Mouse (Mus musculus) hindbrain, postnatal 0 days (tissue): ENCODE measurements around the gene Nxn. TPM values are rescaled to one million over a fixed set of nuclear protein-coding genes. Genes with fewer than 3 reads are reported as not detected.
A peak's percentile ranks its signal among the peaks of the same experiment; 100 is the strongest.

Source experiments
- ATAC-seq: fragments of 200-750 bp; cut with Nextera tagmentation; 2 replicates; pipeline ENCODE4 v1.8.0; 2017; ENCODE audit warnings: mild to moderate bottlenecking, moderate TSS enrichment, moderate library complexity
- DNase-seq: peaks from one replicate; pipeline ENCODE4 v3.0.0-alpha.2; 2015; ENCODE audit warnings: low spot score
- H3K27ac ChIP-seq: fragments of 300-500 bp; sonication (generic); 2 replicates; pipeline ENCODE4 v1.5.1; 2014; ENCODE audit warnings: mild to moderate bottlenecking
- H3K27me3 ChIP-seq: fragments of 300-500 bp; sonication (generic); 2 replicates; pipeline ENCODE4 v1.6.1; 2014; ENCODE audit warnings: low read length, mixed read lengths; ENCODE audit not compliant: insufficient read depth
- H3K36me3 ChIP-seq: fragments of 300-500 bp; sonication (generic); 2 replicates; pipeline ENCODE4 v1.6.1; 2014; ENCODE audit warnings: low read length, mixed read lengths; ENCODE audit not compliant: insufficient read depth
- H3K4me1 ChIP-seq: fragments of 300-500 bp; sonication (generic); 2 replicates; pipeline ENCODE4 v1.6.1; 2014; ENCODE audit warnings: antibody characterized with exemption, low read length, mixed read lengths; ENCODE audit not compliant: insufficient read depth
- H3K4me2 ChIP-seq: fragments of 300-500 bp; sonication (generic); 2 replicates; pipeline ENCODE4 v1.6.1; 2014; ENCODE audit warnings: low read depth, mild to moderate bottlenecking, low read length, moderate library complexity, mixed read lengths
- H3K4me3 ChIP-seq: fragments of 300-500 bp; sonication (generic); 2 replicates; pipeline ENCODE4 v1.5.1; 2014; ENCODE audit warnings: low read length
- H3K9ac ChIP-seq: fragments of 300-500 bp; sonication (generic); replicated peaks from 2 replicates; pipeline ENCODE4 v1.6.1; 2014; ENCODE audit warnings: mild to moderate bottlenecking, low read length, moderate library complexity, mixed read lengths
- H3K9me3 ChIP-seq: fragments of 300-500 bp; sonication (generic); 2 replicates; pipeline ENCODE4 v1.6.1; 2016; ENCODE audit warnings: low read length, mixed read lengths
- CTCF ChIP-seq: IDR thresholded peaks from 2 replicates; pipeline ENCODE4 v1.5.1; 2016; ENCODE audit warnings: antibody characterized with exemption, control low read depth, low read depth
- WGBS: fragments of 180-500 bp; shearing (Covaris S2); extraction: QIAGEN DNeasy Blood & Tissue Kit; methylation state at CpG from one replicate; pipeline ENCODE4 v1.1.7; 2014; 5-methylcytosine and 5-hydroxymethylcytosine counted together
- polyA plus RNA-seq: library from polyadenylated mRNA; unstranded; fragments of >200 nt; fragmentation: Nextera tagmentation; extraction: Ambion mirVana; gene quantifications from 2 replicates; pipeline ENCODE4 v1.2.1, GENCODE M21; 2015
- total RNA-seq: library from RNA; depleted of rRNA; stranded (reverse); fragments of >200 nt; gene quantifications from 2 replicates; pipeline ENCODE4 v1.2.3, GENCODE M21; 2014

Gene Nxn
- total and polyA plus RNA-seq, 2 experiments from 2014 or later: 21.2 to 36.6 TPM

GRCm38 (mm10) chr11:76291960-76292359 lies 107.0 kb downstream of the Nxn start:
- no peak for ATAC-seq
- no peak for DNase-seq
- peak overlapping the region; percentile 51; the same call in 1 of the 2 replicates for H3K27ac ChIP-seq
- no peaks in the 10 kb centered on the region for H3K9me3 ChIP-seq
- H3K4me2 ChIP-seq: no peak overlapping the region
- H3K36me3 ChIP-seq: no peaks in the 10 kb centered on the region
- WGBS: 55% methylated on average over 4 of the region's 4 CpGs
- H3K9ac ChIP-seq: no peak overlapping the region
- H3K4me1 ChIP-seq: peaks cover 35% of the 10 kb centered on the region
- TF ChIP-seq CTCF: no peak
- no peaks in the 10 kb centered on the region for H3K27me3 ChIP-seq
- H3K4me3 ChIP-seq: no peak overlapping the region

GRCm38 (mm10) chr11:76290367-76290766 lies 108.6 kb downstream of the Nxn start:
- ATAC-seq: peak; percentile 87
- 11% methylated on average over 11 of the region's 11 CpGs for WGBS
- Histone ChIP-seq H3K36me3 (no peaks in the 10 kb centered on the region), H3K9me3 (no peaks in the 10 kb centered on the region), H3K9ac (no peak overlapping the region), H3K27ac (peak overlapping the region; percentile 81), H3K4me1 (peaks cover 31% of the 10 kb centered on the region), H3K27me3 (no peaks in the 10 kb centered on the region), H3K4me2 (0 out of 2 replicates have a peak overlapping the region, but pooled peaks have one; percentile 1), H3K4me3 (no peak overlapping the region)
- DNase-seq: peak; percentile 88
- no peak for TF ChIP-seq CTCF

GRCm38 (mm10) chr11:76288645-76289044 lies 110.3 kb downstream of the Nxn start:
- H3K9me3 ChIP-seq: no peaks in the 10 kb centered on the region
- H3K4me2 ChIP-seq: no peak overlapping the region
- H3K9ac ChIP-seq: no peak overlapping the region
- H3K27me3 ChIP-seq: no peaks in the 10 kb centered on the region
- no peak for DNase-seq
- H3K4me1 ChIP-seq: peaks cover 27% of the 10 kb centered on the region
- H3K36me3 ChIP-seq: no peaks in the 10 kb centered on the region
- H3K4me3 ChIP-seq: no peak overlapping the region
- ATAC-seq: no peak
- no peak for TF ChIP-seq CTCF
- 52% methylated on average over 6 of the region's 6 CpGs for WGBS
- H3K27ac ChIP-seq: no peak overlapping the region

- H3K27me3 ChIP-seq: no peaks in the 10 kb centered on the region
- no peaks in the 10 kb centered on the region for H3K36me3 ChIP-seq
- no peak overlapping the region for H3K27ac ChIP-seq
- H3K9me3 ChIP-seq: no peaks in the 10 kb centered on the region
- WGBS: 51% methylated on average over 10 of the region's 10 CpGs
- H3K4me3 ChIP-seq: no peak overlapping the region
- ATAC-seq (no peak), DNase-seq (no peak)
- H3K4me2 ChIP-seq: no peak overlapping the region
- H3K4me1 ChIP-seq: peaks cover 17% of the 10 kb centered on the region
- no peak for TF ChIP-seq CTCF
- H3K9ac ChIP-seq: no peak overlapping the region
These were observed 111.6 kb downstream of the Nxn start for GRCm38 (mm10) chr11:76287301-76287700.

- Histone ChIP-seq H3K4me1 (peaks cover 11% of the 10 kb centered on the region), H3K4me3 (no peak overlapping the region), H3K4me2 (no peak overlapping the region), H3K27me3 (no peaks in the 10 kb centered on the region), H3K27ac (no peak overlapping the region), H3K9me3 (no peaks in the 10 kb centered on the region), H3K36me3 (no peaks in the 10 kb centered on the region), H3K9ac (no peak overlapping the region)
- ATAC-seq (no peak), DNase-seq (no peak)
- TF ChIP-seq CTCF: no peak
- 65% methylated on average over 10 of the region's 10 CpGs for WGBS
These were observed 112.3 kb downstream of the Nxn start for GRCm38 (mm10) chr11:76286534-76287126.

- WGBS: 57% methylated on average over 7 of the region's 7 CpGs
- Histone ChIP-seq H3K4me3 (no peak overlapping the region), H3K9me3 (no peaks in the 10 kb centered on the region), H3K4me2 (no peak overlapping the region), H3K36me3 (no peaks in the 10 kb centered on the region), H3K4me1 (peaks cover 7% of the 10 kb centered on the region), H3K27ac (no peak overlapping the region), H3K9ac (no peak overlapping the region), H3K27me3 (no peaks in the 10 kb centered on the region)
- no peak for ATAC-seq
- no peak for DNase-seq
- no peak for TF ChIP-seq CTCF
These were observed 113.4 kb downstream of the Nxn start for GRCm38 (mm10) chr11:76285431-76286075.

GRCm38 (mm10) chr11:76283841-76284240 lies 115.1 kb downstream of the Nxn start:
- ATAC-seq: no peak
- 95% methylated on average over 6 of the region's 6 CpGs for WGBS
- DNase-seq: no peak

More at GRCm38 (mm10) chr11:76283841-76284240, 115.1 kb downstream of the Nxn start:
- no peaks in the 10 kb centered on the region for H3K27me3 ChIP-seq
- H3K36me3 ChIP-seq: no peaks in the 10 kb centered on the region
- no peaks in the 10 kb centered on the region for H3K4me1 ChIP-seq
- H3K27ac ChIP-seq: no peak overlapping the region
- TF ChIP-seq CTCF: no peak
- H3K4me3 ChIP-seq: no peak overlapping the region
- H3K9ac ChIP-seq: no peak overlapping the region
- no peak overlapping the region for H3K4me2 ChIP-seq
- no peaks in the 10 kb centered on the region for H3K9me3 ChIP-seq
